Mouse (Mus musculus): ENCODE measurements around the gene Lilra6. TPM values are rescaled to one million over a fixed set of nuclear protein-coding genes. Genes with fewer than 3 reads are reported as not detected.
"Not testable (repeated sequence)": the region's sequence is repeated elsewhere in the genome, so short reads cannot be mapped to it uniquely, and the experiment has no call there.

Lilra6 gene
- 0.97 and 1.3 TPM in 2 replicates for polyA plus RNA-seq (2015; fragmentation: Nextera tagmentation; extraction: Ambion mirVana)

GRCm38 (mm10) chr7:3915387-3915786 is at the start of gene Lilra6:
TSS of gene Lilra6 (minus strand) at chr7:3915503.
- not testable (repeated sequence) for H3K4me3 ChIP-seq (replicated peaks); H3K4me1 ChIP-seq (replicated peaks); H3K9me3 ChIP-seq (replicated peaks); H3K36me3 ChIP-seq (replicated peaks); H3K4me2 ChIP-seq; H3K27me3 ChIP-seq; H3K27ac ChIP-seq (replicated peaks); ATAC-seq (ENCODE audit: insufficient read depth); H3K9ac ChIP-seq
- WGBS (ENCODE audit: insufficient replicate concordance): 18% methylated on average over 2 of the region's 2 CpGs

GRCm38 (mm10) chr7:3962017-3962416 is 46.7 kb upstream of the Lilra6 start:
- Histone ChIP-seq H3K27me3 (no peaks in the 10 kb centered on the region), H3K27ac (replicated peaks) (no peak overlapping the region), H3K9ac (no peak overlapping the region), H3K4me1 (replicated peaks) (no peaks in the 10 kb centered on the region), H3K9me3 (replicated peaks) (no peaks in the 10 kb centered on the region), H3K36me3 (replicated peaks) (no peaks in the 10 kb centered on the region), H3K4me3 (replicated peaks) (no peak overlapping the region), H3K4me2 (no peak overlapping the region)
- ATAC-seq (ENCODE audit: insufficient read depth): no peak
- 68% methylated on average over 2 of the region's 2 CpGs for WGBS (ENCODE audit: insufficient replicate concordance)

- H3K4me2 ChIP-seq: no peak overlapping the region
- H3K4me1 ChIP-seq (replicated peaks): no peaks in the 10 kb centered on the region
- H3K36me3 ChIP-seq (replicated peaks): no peaks in the 10 kb centered on the region
- no peaks in the 10 kb centered on the region for H3K9me3 ChIP-seq (replicated peaks)
- 68% methylated on average over 3 of the region's 3 CpGs for WGBS (ENCODE audit: insufficient replicate concordance)
- H3K4me3 ChIP-seq (replicated peaks): no peak overlapping the region
- no peak overlapping the region for H3K9ac ChIP-seq
- no peaks in the 10 kb centered on the region for H3K27me3 ChIP-seq
- H3K27ac ChIP-seq (replicated peaks): no peak overlapping the region
- ATAC-seq (ENCODE audit: insufficient read depth): no peak
Measured at GRCm38 (mm10) chr7:3957387-3957786, 42.1 kb upstream of the Lilra6 start.

GRCm38 (mm10) chr7:3949159-3949558 is 33.9 kb upstream of the Lilra6 start:
- 56% methylated on average over 3 of the region's 3 CpGs for WGBS (ENCODE audit: insufficient replicate concordance)
- no peak overlapping the region for H3K4me3 ChIP-seq (replicated peaks)
- H3K9ac ChIP-seq: no peak overlapping the region
- H3K9me3 ChIP-seq (replicated peaks): no peaks in the 10 kb centered on the region
- no peaks in the 10 kb centered on the region for H3K36me3 ChIP-seq (replicated peaks)
- H3K27me3 ChIP-seq: no peaks in the 10 kb centered on the region
- no peak for ATAC-seq (ENCODE audit: insufficient read depth)
- no peak overlapping the region for H3K4me2 ChIP-seq
- no peak overlapping the region for H3K27ac ChIP-seq (replicated peaks)
- H3K4me1 ChIP-seq (replicated peaks): no peaks in the 10 kb centered on the region

- Histone ChIP-seq H3K27me3 (no peaks in the 10 kb centered on the region), H3K27ac (replicated peaks) (no peak overlapping the region), H3K4me2 (no peak overlapping the region), H3K4me1 (replicated peaks) (no peaks in the 10 kb centered on the region), H3K9me3 (replicated peaks) (no peaks in the 10 kb centered on the region), H3K36me3 (replicated peaks) (no peaks in the 10 kb centered on the region), H3K9ac (no peak overlapping the region), H3K4me3 (replicated peaks) (no peak overlapping the region)
- 53% methylated on average over 4 of the region's 4 CpGs for WGBS (ENCODE audit: insufficient replicate concordance)
- ATAC-seq (ENCODE audit: insufficient read depth): no peak
Measured at GRCm38 (mm10) chr7:3948223-3948622, 32.9 kb upstream of the Lilra6 start.

GRCm38 (mm10) chr7:3946117-3946516 is 30.8 kb upstream of the Lilra6 start:
- Histone ChIP-seq H3K27ac (replicated peaks) (no peak overlapping the region), H3K4me1 (replicated peaks) (no peaks in the 10 kb centered on the region), H3K36me3 (replicated peaks) (no peaks in the 10 kb centered on the region), H3K4me3 (replicated peaks) (no peak overlapping the region), H3K4me2 (no peak overlapping the region), H3K9me3 (replicated peaks) (no peaks in the 10 kb centered on the region), H3K9ac (no peak overlapping the region), H3K27me3 (no peaks in the 10 kb centered on the region)
- ATAC-seq (ENCODE audit: insufficient read depth): no peak
- WGBS (ENCODE audit: insufficient replicate concordance): 39% methylated on average over 4 of the region's 4 CpGs

- H3K27ac ChIP-seq (replicated peaks): no peak overlapping the region
- ATAC-seq (ENCODE audit: insufficient read depth): no peak
- no peaks in the 10 kb centered on the region for H3K36me3 ChIP-seq (replicated peaks)
- H3K9ac ChIP-seq: no peak overlapping the region
- H3K4me3 ChIP-seq (replicated peaks): no peak overlapping the region
- no peaks in the 10 kb centered on the region for H3K4me1 ChIP-seq (replicated peaks)
- WGBS (ENCODE audit: insufficient replicate concordance): 24% methylated on average over 3 of the region's 3 CpGs
- H3K4me2 ChIP-seq: no peak overlapping the region
- no peaks in the 10 kb centered on the region for H3K9me3 ChIP-seq (replicated peaks)
- H3K27me3 ChIP-seq: no peaks in the 10 kb centered on the region
Measured at GRCm38 (mm10) chr7:3940915-3941314, 25.6 kb upstream of the Lilra6 start.

GRCm38 (mm10) chr7:3939866-3940525 is 24.7 kb upstream of the Lilra6 start:
- no peaks in the 10 kb centered on the region for H3K36me3 ChIP-seq (replicated peaks)
- H3K9me3 ChIP-seq (replicated peaks): no peaks in the 10 kb centered on the region
- no peak overlapping the region for H3K4me3 ChIP-seq (replicated peaks)
- WGBS (ENCODE audit: insufficient replicate concordance): 40% methylated on average over 1 of the region's 1 CpGs
- no peaks in the 10 kb centered on the region for H3K4me1 ChIP-seq (replicated peaks)
- no peak overlapping the region for H3K9ac ChIP-seq
- no peak overlapping the region for H3K4me2 ChIP-seq
- no peak overlapping the region for H3K27ac ChIP-seq (replicated peaks)
- ATAC-seq (ENCODE audit: insufficient read depth): no peak
- no peaks in the 10 kb centered on the region for H3K27me3 ChIP-seq

- H3K36me3 ChIP-seq (replicated peaks); ATAC-seq (ENCODE audit: insufficient read depth); H3K9me3 ChIP-seq (replicated peaks); H3K4me2 ChIP-seq; H3K4me3 ChIP-seq (replicated peaks); H3K27me3 ChIP-seq; H3K4me1 ChIP-seq (replicated peaks); H3K9ac ChIP-seq; H3K27ac ChIP-seq (replicated peaks): not testable (repeated sequence)
Measured at GRCm38 (mm10) chr7:3935473-3935872, 20.2 kb upstream of the Lilra6 start.

GRCm38 (mm10) chr7:3903704-3904103 is 11.6 kb downstream of the Lilra6 start:
- ATAC-seq (ENCODE audit: insufficient read depth): no peak
- H3K4me2 ChIP-seq: no peak overlapping the region
- H3K27ac ChIP-seq (replicated peaks): no peak overlapping the region
- WGBS (ENCODE audit: insufficient replicate concordance): 0% methylated on average over 1 of the region's 1 CpGs
- H3K9ac ChIP-seq: no peak overlapping the region
- H3K4me3 ChIP-seq (replicated peaks): no peak overlapping the region
- H3K27me3 ChIP-seq: no peaks in the 10 kb centered on the region
- H3K4me1 ChIP-seq (replicated peaks): no peaks in the 10 kb centered on the region
- H3K36me3 ChIP-seq (replicated peaks): no peaks in the 10 kb centered on the region
- H3K9me3 ChIP-seq (replicated peaks): no peaks in the 10 kb centered on the region

- not testable (repeated sequence) for H3K9ac ChIP-seq; H3K27me3 ChIP-seq; H3K36me3 ChIP-seq (replicated peaks); H3K4me1 ChIP-seq (replicated peaks); H3K27ac ChIP-seq (replicated peaks); H3K4me3 ChIP-seq (replicated peaks); H3K4me2 ChIP-seq; H3K9me3 ChIP-seq (replicated peaks); ATAC-seq (ENCODE audit: insufficient read depth)
- WGBS (ENCODE audit: insufficient replicate concordance): 15% methylated on average over 3 of the region's 3 CpGs
Measured at GRCm38 (mm10) chr7:3898036-3898590, 17.2 kb downstream of the Lilra6 start, which contains the start of gene Gm14548. TSS of gene Gm14548 (minus strand) at chr7:3898120.

GRCm38 (mm10) chr7:3875032-3875431 is 40.3 kb downstream of the Lilra6 start:
- H3K9me3 ChIP-seq (replicated peaks); ATAC-seq (ENCODE audit: insufficient read depth); H3K27ac ChIP-seq (replicated peaks); H3K27me3 ChIP-seq; H3K9ac ChIP-seq; H3K4me2 ChIP-seq; H3K4me3 ChIP-seq (replicated peaks); H3K36me3 ChIP-seq (replicated peaks); H3K4me1 ChIP-seq (replicated peaks): not testable (repeated sequence)
- no CpG with 5 or more reads among the region's 1 CpGs for WGBS (ENCODE audit: insufficient replicate concordance)

All from liver, embryonic 15.5 days (tissue).